Mouse (Mus musculus): ENCODE measurements around the gene Ptrh1. TPM values are rescaled to one million over a fixed set of nuclear protein-coding genes. Genes with fewer than 3 reads are reported as not detected.

Ptrh1 gene
- polyA plus RNA-seq, 1 experiment from 2014 or later, result 3.9 TPM

DNA sequence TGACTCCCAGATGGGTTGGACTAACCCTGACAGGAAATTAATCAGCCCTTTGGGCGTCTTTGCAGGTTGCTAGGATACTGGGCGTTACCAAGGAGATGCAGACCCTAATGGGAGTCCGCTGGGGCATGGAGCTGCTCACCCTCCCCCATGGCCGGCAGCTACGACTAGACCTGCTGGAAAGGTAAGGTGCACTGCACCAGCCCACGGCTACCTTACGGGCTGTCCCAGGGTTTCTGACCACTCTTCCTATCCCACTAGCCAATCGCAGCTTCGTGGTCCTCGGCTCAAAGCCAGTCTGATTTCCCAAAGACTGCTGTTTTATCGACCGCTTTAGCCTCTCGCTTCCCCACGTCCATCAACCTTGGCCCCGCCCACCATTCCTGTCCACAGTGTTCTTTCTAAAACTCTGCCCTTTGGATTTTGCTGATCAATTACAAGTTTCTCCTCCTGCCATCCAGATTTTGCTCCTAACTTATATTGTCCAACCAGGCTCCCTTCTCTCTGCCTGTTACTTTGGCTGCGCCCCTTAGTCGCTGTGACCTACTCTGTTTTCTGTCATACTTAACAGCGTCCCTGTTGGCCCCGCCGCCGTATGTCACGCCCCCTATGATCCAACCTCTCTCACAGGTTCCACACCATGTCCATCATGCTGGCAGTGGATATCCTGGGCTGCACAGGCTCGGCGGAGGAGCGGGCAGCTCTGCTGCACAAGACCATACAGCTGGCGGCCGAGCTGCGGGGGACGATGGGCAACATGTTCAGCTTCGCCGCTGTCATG, 24.5 kb upstream of the Ptrh1 start:
- Histone ChIP-seq H3K9me3 (replicated peaks; ENCODE audit: control insufficient read depth, low read length) (no peaks in the 10 kb centered on the region), H3K27ac (ENCODE audit: low read length) (0 out of 2 replicates have a peak overlapping the region, but pooled peaks have one; percentile 22), H3K9ac (ENCODE audit: low read length) (peak overlapping the region; percentile 61), H3K4me3 (replicated peaks; ENCODE audit: low read length) (peak overlapping the region; percentile 45), H3K4me1 (ENCODE audit: control insufficient read depth, insufficient read depth, low read length) (0 out of 2 replicates have a peak, but pooled peaks cover 6% of the 10 kb centered on the region), H3K4me2 (ENCODE audit: low read depth, low read length) (peak overlapping the region; percentile 59), H3K27me3 (ENCODE audit: control insufficient read depth, insufficient read depth, low read length) (no peaks in the 10 kb centered on the region), H3K36me3 (ENCODE audit: control insufficient read depth, insufficient read depth, low read length) (no peaks in the 10 kb centered on the region)
- ATAC-seq (ENCODE audit: insufficient read depth, low FRiP score), result peak; percentile 90
- 21% methylated on average over 31 of the region's 31 CpGs for WGBS

DNA sequence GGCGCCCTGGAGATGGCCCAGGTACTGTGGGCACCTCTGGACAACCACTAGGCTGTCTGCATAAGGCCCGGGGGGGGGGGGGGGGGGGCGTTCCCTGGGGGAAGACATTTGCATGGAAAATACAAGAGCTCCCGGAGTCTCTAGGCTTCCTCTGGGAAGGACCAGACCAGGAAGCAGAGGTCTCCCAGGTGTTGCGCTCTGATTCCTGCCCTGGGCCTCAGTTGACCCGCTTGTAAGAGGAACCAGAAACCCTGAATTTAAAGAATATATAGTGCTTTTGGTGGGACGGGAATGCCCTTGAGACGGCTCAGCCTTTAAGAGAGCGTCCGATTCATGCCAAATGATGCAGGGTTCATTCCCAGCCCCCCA, 23.9 kb upstream of the Ptrh1 start:
- no peaks in the 10 kb centered on the region for H3K36me3 ChIP-seq (ENCODE audit: control insufficient read depth, insufficient read depth, low read length)
- peak overlapping the region; percentile 59 for H3K4me2 ChIP-seq (ENCODE audit: low read depth, low read length)
- H3K9ac ChIP-seq (ENCODE audit: low read length), result peak overlapping the region; percentile 61
- no peaks in the 10 kb centered on the region for H3K9me3 ChIP-seq (replicated peaks; ENCODE audit: control insufficient read depth, low read length)
- WGBS, result 36% methylated on average over 8 of the region's 10 CpGs
- ATAC-seq (ENCODE audit: insufficient read depth, low FRiP score), result peak; percentile 32
- peak overlapping the region; percentile 22; the same call in 1 of the 2 replicates for H3K27ac ChIP-seq (ENCODE audit: low read length)
- 0 out of 2 replicates have a peak, but pooled peaks cover 6% of the 10 kb centered on the region for H3K4me1 ChIP-seq (ENCODE audit: control insufficient read depth, insufficient read depth, low read length)
- H3K4me3 ChIP-seq (replicated peaks; ENCODE audit: low read length), result peak overlapping the region; percentile 45
- H3K27me3 ChIP-seq (ENCODE audit: control insufficient read depth, insufficient read depth, low read length), result no peaks in the 10 kb centered on the region

DNA sequence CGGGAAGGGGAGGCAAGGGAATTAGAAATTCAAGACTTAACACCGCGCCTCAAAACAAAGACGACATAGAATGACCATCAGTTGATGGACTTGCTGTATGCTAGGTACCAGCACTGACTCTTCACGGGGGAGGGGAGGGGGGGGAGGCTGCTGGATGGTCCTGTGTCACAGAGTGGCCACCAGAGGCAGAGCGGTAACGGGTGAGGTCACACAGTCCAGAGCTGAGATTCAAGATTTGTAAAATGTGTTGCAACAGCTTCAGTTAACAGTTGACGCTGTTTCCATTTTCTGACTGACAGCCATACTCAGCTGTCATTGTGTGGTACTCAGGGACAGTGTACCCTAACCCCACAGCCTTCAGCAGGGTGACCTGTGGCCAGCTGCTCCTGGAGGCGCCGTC, 23.4 kb upstream of the Ptrh1 start:
- 0 out of 2 replicates have a peak, but pooled peaks cover 6% of the 10 kb centered on the region for H3K4me1 ChIP-seq (ENCODE audit: control insufficient read depth, insufficient read depth, low read length)
- H3K27me3 ChIP-seq (ENCODE audit: control insufficient read depth, insufficient read depth, low read length), result no peaks in the 10 kb centered on the region
- peak overlapping the region; percentile 59; the same call in 1 of the 2 replicates for H3K4me2 ChIP-seq (ENCODE audit: low read depth, low read length)
- H3K9ac ChIP-seq (ENCODE audit: low read length), result no peak overlapping the region
- H3K9me3 ChIP-seq (replicated peaks; ENCODE audit: control insufficient read depth, low read length), result no peaks in the 10 kb centered on the region
- no peak for ATAC-seq (ENCODE audit: insufficient read depth, low FRiP score)
- H3K27ac ChIP-seq (ENCODE audit: low read length), result no peak overlapping the region
- no peak overlapping the region for H3K4me3 ChIP-seq (replicated peaks; ENCODE audit: low read length)
- WGBS, result 70% methylated on average over 10 of the region's 10 CpGs
- H3K36me3 ChIP-seq (ENCODE audit: control insufficient read depth, insufficient read depth, low read length), result no peaks in the 10 kb centered on the region

DNA sequence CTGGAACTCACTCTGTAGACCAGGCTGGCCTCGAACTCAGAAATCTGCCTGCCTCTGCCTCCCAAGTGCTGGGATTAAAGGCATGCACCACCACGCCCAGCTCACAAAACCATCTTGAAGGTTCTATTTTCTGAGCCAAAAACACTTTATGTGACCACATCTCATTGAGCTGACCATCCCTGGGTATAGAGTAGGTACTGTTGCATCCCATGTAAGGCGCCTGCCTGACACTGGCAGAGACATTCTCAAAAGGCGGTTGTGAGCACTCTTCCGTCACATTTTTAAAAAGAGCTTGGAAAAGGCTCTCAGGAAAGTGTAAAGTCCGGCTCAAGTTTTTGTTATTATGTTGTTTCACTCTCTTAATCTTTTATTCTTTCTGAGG, 18.9 kb upstream of the Ptrh1 start:
- no peak overlapping the region for H3K4me2 ChIP-seq (ENCODE audit: low read depth, low read length)
- H3K9ac ChIP-seq (ENCODE audit: low read length), result no peak overlapping the region
- H3K4me3 ChIP-seq (replicated peaks; ENCODE audit: low read length), result no peak overlapping the region

DNA sequence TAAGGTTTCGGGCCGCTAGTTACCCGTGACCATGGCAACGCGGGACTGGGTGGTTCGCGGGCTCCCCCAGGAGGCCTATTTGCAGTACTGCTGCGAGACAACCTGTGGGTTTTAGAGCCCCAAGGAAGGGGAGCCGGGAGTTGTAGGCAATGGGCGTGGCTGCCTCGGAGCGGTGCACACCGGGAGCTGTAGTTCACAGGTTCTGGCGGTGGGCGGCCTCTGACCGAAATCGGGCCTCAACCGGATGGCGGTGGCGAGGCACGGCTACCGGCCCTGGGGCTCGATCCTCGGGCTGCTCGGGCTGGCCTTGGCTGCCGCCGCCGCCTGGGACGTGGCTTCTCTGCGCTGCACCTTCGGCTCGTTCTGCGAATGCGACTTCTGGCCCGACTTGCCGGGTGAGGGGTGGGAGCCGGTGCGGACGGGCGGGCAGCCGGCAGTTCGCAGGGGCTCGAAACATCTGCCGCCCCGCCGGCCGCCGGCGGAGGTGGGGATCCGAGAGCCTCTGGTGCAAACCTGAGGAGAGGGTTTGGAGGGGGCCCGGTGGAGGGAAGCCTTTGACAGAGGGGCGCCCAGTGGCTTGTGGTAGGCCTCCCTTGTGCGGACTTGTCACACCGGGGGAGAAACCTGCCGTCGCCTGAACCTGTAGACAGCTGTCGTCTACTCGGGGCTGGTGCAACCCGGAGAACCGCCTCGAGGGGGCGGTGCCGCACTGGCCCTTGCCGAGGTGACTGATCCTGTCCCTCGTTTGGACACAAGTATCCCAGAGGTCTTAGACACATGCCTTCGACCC, 18.3 kb upstream of the Ptrh1 start, which contains the start of gene Tor2a:
Gene Tor2a, plus strand, starts transcription at position 179 of the 790 bp plus-strand sequence.
- H3K27me3 ChIP-seq (ENCODE audit: control insufficient read depth, insufficient read depth, low read length), result no peaks in the 10 kb centered on the region
- H3K4me2 ChIP-seq (ENCODE audit: low read depth, low read length), result peak within 1 kb of the TSS; percentile 56
- H3K4me1 ChIP-seq (ENCODE audit: control insufficient read depth, insufficient read depth, low read length), result peaks cover 3% of the 10 kb centered on the region; the same call in 1 of the 2 replicates
- H3K27ac ChIP-seq (ENCODE audit: low read length), result peak within 1 kb of the TSS; percentile 90
- H3K9ac ChIP-seq (ENCODE audit: low read length), result peak within 1 kb of the TSS; percentile 89
- ATAC-seq (ENCODE audit: insufficient read depth, low FRiP score), result peak; percentile 96
- H3K4me3 ChIP-seq (replicated peaks; ENCODE audit: low read length), result peak within 1 kb of the TSS; percentile 72
- WGBS, result under 1% methylated on average over 66 of the region's 66 CpGs
- H3K36me3 ChIP-seq (ENCODE audit: control insufficient read depth, insufficient read depth, low read length), result no peaks in the 10 kb centered on the region
- no peaks in the 10 kb centered on the region for H3K9me3 ChIP-seq (replicated peaks; ENCODE audit: control insufficient read depth, low read length)

More for the DNA sequence above, 18.9 kb upstream of the Ptrh1 start:
- H3K9me3 ChIP-seq (replicated peaks; ENCODE audit: control insufficient read depth, low read length), result no peaks in the 10 kb centered on the region
- H3K27ac ChIP-seq (ENCODE audit: low read length), result no peak overlapping the region
- H3K27me3 ChIP-seq (ENCODE audit: control insufficient read depth, insufficient read depth, low read length), result no peaks in the 10 kb centered on the region
- H3K36me3 ChIP-seq (ENCODE audit: control insufficient read depth, insufficient read depth, low read length), result no peaks in the 10 kb centered on the region
- peaks cover 3% of the 10 kb centered on the region; the same call in 1 of the 2 replicates for H3K4me1 ChIP-seq (ENCODE audit: control insufficient read depth, insufficient read depth, low read length)
- ATAC-seq (ENCODE audit: insufficient read depth, low FRiP score), result peak; percentile 5; the same call in 1 of the 2 replicates
- 37% methylated on average over 6 of the region's 6 CpGs for WGBS

DNA sequence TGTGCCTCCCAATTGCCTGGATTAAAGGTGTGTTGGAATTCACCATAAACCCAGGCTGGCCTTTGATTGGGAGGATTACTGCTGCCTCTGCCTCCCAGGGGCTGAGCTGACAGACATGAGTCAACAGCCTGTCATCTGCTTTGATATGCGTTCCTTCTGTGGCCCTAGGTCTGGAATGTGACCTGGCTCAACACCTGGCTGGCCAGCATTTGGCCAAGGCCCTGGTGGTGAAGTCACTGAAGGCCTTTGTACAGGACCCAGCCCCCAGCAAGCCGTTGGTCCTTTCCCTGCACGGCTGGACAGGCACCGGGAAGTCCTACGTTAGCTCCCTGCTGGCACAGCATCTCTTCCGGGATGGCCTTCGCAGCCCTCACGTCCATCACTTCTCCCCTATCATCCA, 17.1 kb upstream of the Ptrh1 start:
- 56% methylated on average over 8 of the region's 8 CpGs for WGBS
- no peaks in the 10 kb centered on the region for H3K27me3 ChIP-seq (ENCODE audit: control insufficient read depth, insufficient read depth, low read length)
- no peaks in the 10 kb centered on the region for H3K9me3 ChIP-seq (replicated peaks; ENCODE audit: control insufficient read depth, low read length)
- H3K36me3 ChIP-seq (ENCODE audit: control insufficient read depth, insufficient read depth, low read length), result no peaks in the 10 kb centered on the region
- H3K9ac ChIP-seq (ENCODE audit: low read length), result no peak overlapping the region
- peaks cover 3% of the 10 kb centered on the region; the same call in 1 of the 2 replicates for H3K4me1 ChIP-seq (ENCODE audit: control insufficient read depth, insufficient read depth, low read length)
- no peak overlapping the region for H3K4me3 ChIP-seq (replicated peaks; ENCODE audit: low read length)
- no peak for ATAC-seq (ENCODE audit: insufficient read depth, low FRiP score)
- H3K27ac ChIP-seq (ENCODE audit: low read length), result no peak overlapping the region
- H3K4me2 ChIP-seq (ENCODE audit: low read depth, low read length), result no peak overlapping the region

DNA sequence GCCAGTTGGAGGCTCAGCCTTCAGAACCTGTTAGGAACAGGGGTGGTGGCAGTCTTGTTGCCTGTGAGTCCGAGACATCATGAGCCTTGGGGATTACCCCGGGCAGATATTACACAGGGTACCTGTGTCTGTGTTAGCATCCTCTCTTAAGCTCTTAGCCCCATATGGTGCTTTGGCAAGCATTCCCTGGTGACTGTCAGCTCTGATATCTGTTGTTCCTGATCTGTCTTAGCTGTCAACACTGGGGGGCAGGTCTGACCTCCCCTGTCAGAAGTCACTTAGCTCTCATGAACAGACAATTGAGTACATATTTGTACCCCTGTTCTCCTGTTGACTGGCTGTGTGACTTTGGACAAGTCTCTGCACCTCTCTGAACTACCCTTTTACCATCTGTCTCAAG, 16.6 kb upstream of the Ptrh1 start:
- 86% methylated on average over 2 of the region's 2 CpGs for WGBS
- no peak overlapping the region for H3K27ac ChIP-seq (ENCODE audit: low read length)
- H3K4me2 ChIP-seq (ENCODE audit: low read depth, low read length), result no peak overlapping the region
- ATAC-seq (ENCODE audit: insufficient read depth, low FRiP score), result no peak
- no peaks in the 10 kb centered on the region for H3K36me3 ChIP-seq (ENCODE audit: control insufficient read depth, insufficient read depth, low read length)
- H3K27me3 ChIP-seq (ENCODE audit: control insufficient read depth, insufficient read depth, low read length), result no peaks in the 10 kb centered on the region
- H3K9ac ChIP-seq (ENCODE audit: low read length), result no peak overlapping the region
- H3K4me3 ChIP-seq (replicated peaks; ENCODE audit: low read length), result no peak overlapping the region
- H3K4me1 ChIP-seq (ENCODE audit: control insufficient read depth, insufficient read depth, low read length), result peaks cover 3% of the 10 kb centered on the region; the same call in 1 of the 2 replicates
- no peaks in the 10 kb centered on the region for H3K9me3 ChIP-seq (replicated peaks; ENCODE audit: control insufficient read depth, low read length)

DNA sequence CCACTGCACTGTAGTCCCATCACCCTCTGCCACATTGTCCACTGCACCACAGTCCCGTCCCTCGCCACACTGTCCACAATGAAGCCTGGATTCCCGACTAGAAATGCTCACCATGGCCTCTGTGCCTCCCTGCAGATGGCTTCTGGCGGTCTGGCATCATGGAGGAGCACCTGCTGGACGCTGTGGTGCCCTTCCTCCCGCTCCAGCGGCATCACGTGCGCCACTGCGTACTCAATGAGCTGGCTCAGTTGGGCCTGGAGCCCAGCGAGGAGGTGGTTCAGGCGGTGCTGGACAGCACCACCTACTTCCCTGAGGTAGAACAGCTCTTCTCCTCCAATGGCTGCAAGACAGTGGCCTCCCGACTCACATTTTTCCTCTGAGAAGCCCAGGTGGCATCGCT, 14.2 kb upstream of the Ptrh1 start:
- ATAC-seq (ENCODE audit: insufficient read depth, low FRiP score), result no peak
- Histone ChIP-seq H3K4me3 (replicated peaks; ENCODE audit: low read length) (no peak overlapping the region), H3K4me1 (ENCODE audit: control insufficient read depth, insufficient read depth, low read length) (peaks cover 3% of the 10 kb centered on the region; the same call in 1 of the 2 replicates)

DNA sequence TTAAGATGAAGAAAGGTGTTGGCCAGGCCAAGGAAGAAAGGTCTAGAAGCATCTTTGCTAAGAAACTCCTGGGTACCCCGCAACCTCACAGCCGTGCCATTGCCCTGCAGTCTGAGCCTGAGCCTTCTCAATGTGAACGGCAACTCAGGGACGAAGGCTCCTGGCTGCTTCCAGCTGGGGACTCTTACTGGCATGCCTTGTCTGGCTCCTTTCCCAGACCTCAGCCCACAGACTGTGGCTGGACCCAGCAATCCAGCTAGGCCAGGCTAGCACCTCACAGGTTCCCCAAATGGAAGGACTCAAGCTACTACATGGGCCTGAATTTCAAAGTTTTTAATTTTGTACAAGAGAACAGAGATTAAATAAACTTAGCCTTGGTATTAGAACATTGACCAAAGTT, 13.7 kb upstream of the Ptrh1 start:
- ATAC-seq (ENCODE audit: insufficient read depth, low FRiP score), result no peak
- no peak overlapping the region for H3K27ac ChIP-seq (ENCODE audit: low read length)
- no peaks in the 10 kb centered on the region for H3K27me3 ChIP-seq (ENCODE audit: control insufficient read depth, insufficient read depth, low read length)
- H3K4me1 ChIP-seq (ENCODE audit: control insufficient read depth, insufficient read depth, low read length), result peaks cover 3% of the 10 kb centered on the region; the same call in 1 of the 2 replicates
- H3K4me3 ChIP-seq (replicated peaks; ENCODE audit: low read length), result no peak overlapping the region
- H3K36me3 ChIP-seq (ENCODE audit: control insufficient read depth, insufficient read depth, low read length), result no peaks in the 10 kb centered on the region
- no peak overlapping the region for H3K4me2 ChIP-seq (ENCODE audit: low read depth, low read length)
- no peaks in the 10 kb centered on the region for H3K9me3 ChIP-seq (replicated peaks; ENCODE audit: control insufficient read depth, low read length)
- H3K9ac ChIP-seq (ENCODE audit: low read length), result no peak overlapping the region
- WGBS, result 89% methylated on average over 4 of the region's 4 CpGs

More for the DNA sequence above, 14.2 kb upstream of the Ptrh1 start:
- Histone ChIP-seq H3K9me3 (replicated peaks; ENCODE audit: control insufficient read depth, low read length) (no peaks in the 10 kb centered on the region), H3K4me2 (ENCODE audit: low read depth, low read length) (no peak overlapping the region), H3K9ac (ENCODE audit: low read length) (no peak overlapping the region), H3K27me3 (ENCODE audit: control insufficient read depth, insufficient read depth, low read length) (no peaks in the 10 kb centered on the region), H3K36me3 (ENCODE audit: control insufficient read depth, insufficient read depth, low read length) (no peaks in the 10 kb centered on the region), H3K27ac (ENCODE audit: low read length) (no peak overlapping the region)
- 89% methylated on average over 14 of the region's 14 CpGs for WGBS

Measured in stomach, embryonic 16.5 days (tissue).